Mouse (Mus musculus): ENCODE results near the gene Barx1. TPM values are rescaled to one million over a fixed set of nuclear protein-coding genes. Genes with fewer than 3 reads are reported as not detected.

Barx1 gene
- polyA plus RNA-seq (2014; fragmentation: Nextera tagmentation; extraction: Ambion mirVana), result 1.0 and 1.4 TPM in 2 replicates

- Histone ChIP-seq H3K36me3 (ENCODE audit: control insufficient read depth, insufficient read depth, low read length) (no peaks in the 10 kb centered on the region), H3K4me1 (replicated peaks; ENCODE audit: control insufficient read depth, insufficient read depth, low read length) (peaks cover 19% of the 10 kb centered on the region), H3K9me3 (ENCODE audit: control insufficient read depth, low read length) (no peaks in the 10 kb centered on the region), H3K27ac (ENCODE audit: low read depth, low read length) (no peak within 1 kb of the TSS), H3K9ac (ENCODE audit: low read length) (peak within 1 kb of the TSS; percentile 35; the same call in 1 of the 2 replicates), H3K4me2 (ENCODE audit: low read depth, low read length, severe bottlenecking) (peak within 1 kb of the TSS; percentile 77), H3K27me3 (ENCODE audit: control insufficient read depth, insufficient read depth, low read length) (peaks cover 96% of the 10 kb centered on the region), H3K4me3 (ENCODE audit: low read depth, low read length) (peak within 1 kb of the TSS; percentile 43)
- WGBS, result under 1% methylated on average over 70 of the region's 73 CpGs
- DNase-seq (ENCODE audit: low spot score), result no peak
- peak; percentile 64 for ATAC-seq (replicated peaks; ENCODE audit: low FRiP score)
Measured at GRCm38 (mm10) chr13:48662431-48663143, at the start of gene Barx1. Gene Barx1, plus strand, starts transcription at chr13:48662998.

GRCm38 (mm10) chr13:48614525-48614924 lies 48.3 kb upstream of the Barx1 start:
- Histone ChIP-seq H3K4me2 (ENCODE audit: low read depth, low read length, severe bottlenecking) (no peak overlapping the region), H3K9ac (ENCODE audit: low read length) (no peak overlapping the region), H3K36me3 (ENCODE audit: control insufficient read depth, insufficient read depth, low read length) (no peaks in the 10 kb centered on the region), H3K27ac (ENCODE audit: low read depth, low read length) (no peak overlapping the region), H3K27me3 (ENCODE audit: control insufficient read depth, insufficient read depth, low read length) (no peaks in the 10 kb centered on the region), H3K4me3 (ENCODE audit: low read depth, low read length) (no peak overlapping the region), H3K9me3 (ENCODE audit: control insufficient read depth, low read length) (no peaks in the 10 kb centered on the region), H3K4me1 (replicated peaks; ENCODE audit: control insufficient read depth, insufficient read depth, low read length) (no peaks in the 10 kb centered on the region)
- no peak for ATAC-seq (replicated peaks; ENCODE audit: low FRiP score)
- 85% methylated on average over 2 of the region's 2 CpGs for WGBS
- no peak for DNase-seq (ENCODE audit: low spot score)

GRCm38 (mm10) chr13:48617774-48618173 lies 45.0 kb upstream of the Barx1 start:
- no peak overlapping the region for H3K9ac ChIP-seq (ENCODE audit: low read length)
- H3K36me3 ChIP-seq (ENCODE audit: control insufficient read depth, insufficient read depth, low read length), result no peaks in the 10 kb centered on the region
- H3K4me3 ChIP-seq (ENCODE audit: low read depth, low read length), result no peak overlapping the region
- H3K27me3 ChIP-seq (ENCODE audit: control insufficient read depth, insufficient read depth, low read length), result no peaks in the 10 kb centered on the region
- ATAC-seq (replicated peaks; ENCODE audit: low FRiP score), result no peak
- no peak overlapping the region for H3K27ac ChIP-seq (ENCODE audit: low read depth, low read length)
- no peak for DNase-seq (ENCODE audit: low spot score)
- no peaks in the 10 kb centered on the region for H3K9me3 ChIP-seq (ENCODE audit: control insufficient read depth, low read length)
- no peaks in the 10 kb centered on the region for H3K4me1 ChIP-seq (replicated peaks; ENCODE audit: control insufficient read depth, insufficient read depth, low read length)
- no peak overlapping the region for H3K4me2 ChIP-seq (ENCODE audit: low read depth, low read length, severe bottlenecking)

GRCm38 (mm10) chr13:48618890-48619289 lies 43.9 kb upstream of the Barx1 start:
- no peak overlapping the region for H3K4me3 ChIP-seq (ENCODE audit: low read depth, low read length)
- H3K27ac ChIP-seq (ENCODE audit: low read depth, low read length), result no peak overlapping the region
- no peak overlapping the region for H3K9ac ChIP-seq (ENCODE audit: low read length)
- H3K9me3 ChIP-seq (ENCODE audit: control insufficient read depth, low read length), result no peaks in the 10 kb centered on the region
- no peak overlapping the region for H3K4me2 ChIP-seq (ENCODE audit: low read depth, low read length, severe bottlenecking)
- ATAC-seq (replicated peaks; ENCODE audit: low FRiP score) (no peak), DNase-seq (ENCODE audit: low spot score) (no peak)
- H3K36me3 ChIP-seq (ENCODE audit: control insufficient read depth, insufficient read depth, low read length), result no peaks in the 10 kb centered on the region
- WGBS, result 80% methylated on average over 4 of the region's 4 CpGs
- no peaks in the 10 kb centered on the region for H3K4me1 ChIP-seq (replicated peaks; ENCODE audit: control insufficient read depth, insufficient read depth, low read length)
- H3K27me3 ChIP-seq (ENCODE audit: control insufficient read depth, insufficient read depth, low read length), result no peaks in the 10 kb centered on the region

GRCm38 (mm10) chr13:48624968-48625398 lies 37.8 kb upstream of the Barx1 start:
- ATAC-seq (replicated peaks; ENCODE audit: low FRiP score), result peak; percentile 82
- H3K36me3 ChIP-seq (ENCODE audit: control insufficient read depth, insufficient read depth, low read length), result no peaks in the 10 kb centered on the region
- 3% methylated on average over 26 of the region's 26 CpGs for WGBS

GRCm38 (mm10) chr13:48625433-48626184 lies 37.2 kb upstream of the Barx1 start, which contains the start of gene Ptpdc1:
Gene Ptpdc1, minus strand, starts transcription at chr13:48625664.
- Histone ChIP-seq H3K27me3 (ENCODE audit: control insufficient read depth, insufficient read depth, low read length) (peaks cover 2% of the 10 kb centered on the region; the same call in 1 of the 2 replicates), H3K9ac (ENCODE audit: low read length) (peak within 1 kb of the TSS; percentile 81), H3K4me1 (replicated peaks; ENCODE audit: control insufficient read depth, insufficient read depth, low read length) (0 out of 2 replicates have a peak, but pooled peaks cover 2% of the 10 kb centered on the region), H3K27ac (ENCODE audit: low read depth, low read length) (peak within 1 kb of the TSS; percentile 72), H3K4me2 (ENCODE audit: low read depth, low read length, severe bottlenecking) (peak within 1 kb of the TSS; percentile 81), H3K9me3 (ENCODE audit: control insufficient read depth, low read length) (no peaks in the 10 kb centered on the region; the same call in 1 of the 2 replicates), H3K36me3 (ENCODE audit: control insufficient read depth, insufficient read depth, low read length) (no peaks in the 10 kb centered on the region), H3K4me3 (ENCODE audit: low read depth, low read length) (peak within 1 kb of the TSS; percentile 71)
- DNase-seq (ENCODE audit: low spot score), result peak; percentile 98
- peak; percentile 99 for ATAC-seq (replicated peaks; ENCODE audit: low FRiP score)
- 3% methylated on average over 76 of the region's 76 CpGs for WGBS

More at GRCm38 (mm10) chr13:48624968-48625398, 37.8 kb upstream of the Barx1 start:
- no peak for DNase-seq (ENCODE audit: low spot score)
- H3K27ac ChIP-seq (ENCODE audit: low read depth, low read length), result peak overlapping the region; percentile 72
- no peaks in the 10 kb centered on the region; the same call in 1 of the 2 replicates for H3K9me3 ChIP-seq (ENCODE audit: control insufficient read depth, low read length)
- peaks cover 2% of the 10 kb centered on the region; the same call in 1 of the 2 replicates for H3K27me3 ChIP-seq (ENCODE audit: control insufficient read depth, insufficient read depth, low read length)
- peak overlapping the region; percentile 81 for H3K9ac ChIP-seq (ENCODE audit: low read length)
- peak overlapping the region; percentile 71 for H3K4me3 ChIP-seq (ENCODE audit: low read depth, low read length)
- 0 out of 2 replicates have a peak, but pooled peaks cover 2% of the 10 kb centered on the region for H3K4me1 ChIP-seq (replicated peaks; ENCODE audit: control insufficient read depth, insufficient read depth, low read length)
- peak overlapping the region; percentile 81 for H3K4me2 ChIP-seq (ENCODE audit: low read depth, low read length, severe bottlenecking)

GRCm38 (mm10) chr13:48631691-48632090 lies 31.1 kb upstream of the Barx1 start:
- no peak overlapping the region for H3K4me2 ChIP-seq (ENCODE audit: low read depth, low read length, severe bottlenecking)
- no peaks in the 10 kb centered on the region for H3K4me1 ChIP-seq (replicated peaks; ENCODE audit: control insufficient read depth, insufficient read depth, low read length)
- WGBS, result 76% methylated on average over 5 of the region's 5 CpGs
- DNase-seq (ENCODE audit: low spot score) (no peak), ATAC-seq (replicated peaks; ENCODE audit: low FRiP score) (no peak)
- H3K4me3 ChIP-seq (ENCODE audit: low read depth, low read length), result no peak overlapping the region
- H3K9me3 ChIP-seq (ENCODE audit: control insufficient read depth, low read length), result no peaks in the 10 kb centered on the region
- no peaks in the 10 kb centered on the region for H3K36me3 ChIP-seq (ENCODE audit: control insufficient read depth, insufficient read depth, low read length)
- no peak overlapping the region for H3K9ac ChIP-seq (ENCODE audit: low read length)
- no peaks in the 10 kb centered on the region for H3K27me3 ChIP-seq (ENCODE audit: control insufficient read depth, insufficient read depth, low read length)
- no peak overlapping the region for H3K27ac ChIP-seq (ENCODE audit: low read depth, low read length)

- Histone ChIP-seq H3K27ac (ENCODE audit: low read depth, low read length) (no peak overlapping the region), H3K36me3 (ENCODE audit: control insufficient read depth, insufficient read depth, low read length) (no peaks in the 10 kb centered on the region), H3K4me3 (ENCODE audit: low read depth, low read length) (no peak overlapping the region), H3K4me1 (replicated peaks; ENCODE audit: control insufficient read depth, insufficient read depth, low read length) (no peaks in the 10 kb centered on the region), H3K9ac (ENCODE audit: low read length) (no peak overlapping the region), H3K9me3 (ENCODE audit: control insufficient read depth, low read length) (no peaks in the 10 kb centered on the region), H3K4me2 (ENCODE audit: low read depth, low read length, severe bottlenecking) (no peak overlapping the region), H3K27me3 (ENCODE audit: control insufficient read depth, insufficient read depth, low read length) (no peaks in the 10 kb centered on the region)
- 53% methylated on average over 2 of the region's 2 CpGs for WGBS
- ATAC-seq (replicated peaks; ENCODE audit: low FRiP score) (no peak), DNase-seq (ENCODE audit: low spot score) (no peak)
Measured at GRCm38 (mm10) chr13:48637706-48638105, 25.1 kb upstream of the Barx1 start.
